Mouse (Mus musculus): ENCODE data around the gene Dnajb1. TPM values are rescaled to one million over a fixed set of nuclear protein-coding genes. Genes with fewer than 3 reads are reported as not detected.

Gene Dnajb1
- polyA plus RNA-seq, 1 experiment from 2014 or later, result 65.2 TPM

- WGBS, result 44% methylated on average over 2 of the region's 4 CpGs
- H3K9ac ChIP-seq (ENCODE audit: low read length), result peak overlapping the region; percentile 53
- ATAC-seq (ENCODE audit: low read depth), result peak; percentile 44
- H3K36me3 ChIP-seq (ENCODE audit: control insufficient read depth, insufficient read depth, low read length), result peaks cover 14% of the 10 kb centered on the region
- peaks cover 42% of the 10 kb centered on the region for H3K4me1 ChIP-seq (replicated peaks; ENCODE audit: control insufficient read depth, insufficient read depth, low read length)
- H3K4me3 ChIP-seq (ENCODE audit: low read length), result no peak overlapping the region
- no peaks in the 10 kb centered on the region for H3K9me3 ChIP-seq (ENCODE audit: control insufficient read depth, low read length)
- peak overlapping the region; percentile 97 for H3K27ac ChIP-seq (ENCODE audit: low read length)
- no peaks in the 10 kb centered on the region for H3K27me3 ChIP-seq (ENCODE audit: control insufficient read depth, insufficient read depth, low read depth, low read length)
- no peak overlapping the region for H3K4me2 ChIP-seq (ENCODE audit: low read depth, low read length)
These were observed 31.5 kb upstream of the Dnajb1 start for GRCm38 (mm10) chr8:83576516-83576895.

- H3K4me3 ChIP-seq (ENCODE audit: low read length), result no peak overlapping the region
- no peak for ATAC-seq (ENCODE audit: low read depth)
- peak overlapping the region; percentile 53 for H3K9ac ChIP-seq (ENCODE audit: low read length)
- H3K9me3 ChIP-seq (ENCODE audit: control insufficient read depth, low read length), result no peaks in the 10 kb centered on the region
- H3K27me3 ChIP-seq (ENCODE audit: control insufficient read depth, insufficient read depth, low read depth, low read length), result no peaks in the 10 kb centered on the region
- H3K4me1 ChIP-seq (replicated peaks; ENCODE audit: control insufficient read depth, insufficient read depth, low read length), result peaks cover 42% of the 10 kb centered on the region
- H3K27ac ChIP-seq (ENCODE audit: low read length), result peak overlapping the region; percentile 97
- WGBS, result 60% methylated on average over 4 of the region's 4 CpGs
- peak overlapping the region; percentile 32; the same call in 1 of the 2 replicates for H3K4me2 ChIP-seq (ENCODE audit: low read depth, low read length)
- H3K36me3 ChIP-seq (ENCODE audit: control insufficient read depth, insufficient read depth, low read length), result peaks cover 11% of the 10 kb centered on the region
These were observed 31.1 kb upstream of the Dnajb1 start for GRCm38 (mm10) chr8:83576921-83577320.

- Histone ChIP-seq H3K27ac (ENCODE audit: low read length) (peak overlapping the region; percentile 97), H3K9ac (ENCODE audit: low read length) (peak overlapping the region; percentile 53), H3K27me3 (ENCODE audit: control insufficient read depth, insufficient read depth, low read depth, low read length) (no peaks in the 10 kb centered on the region), H3K4me3 (ENCODE audit: low read length) (no peak overlapping the region), H3K9me3 (ENCODE audit: control insufficient read depth, low read length) (no peaks in the 10 kb centered on the region), H3K4me1 (replicated peaks; ENCODE audit: control insufficient read depth, insufficient read depth, low read length) (peaks cover 42% of the 10 kb centered on the region), H3K36me3 (ENCODE audit: control insufficient read depth, insufficient read depth, low read length) (peaks cover 7% of the 10 kb centered on the region), H3K4me2 (ENCODE audit: low read depth, low read length) (no peak overlapping the region; the same call in 1 of the 2 replicates)
- ATAC-seq (ENCODE audit: low read depth), result no peak
- 34% methylated on average over 9 of the region's 9 CpGs for WGBS
These were observed 30.6 kb upstream of the Dnajb1 start for GRCm38 (mm10) chr8:83577384-83577791.

- H3K4me2 ChIP-seq (ENCODE audit: low read depth, low read length), result no peak overlapping the region
- H3K9me3 ChIP-seq (ENCODE audit: control insufficient read depth, low read length), result no peaks in the 10 kb centered on the region
- peaks cover 43% of the 10 kb centered on the region for H3K4me1 ChIP-seq (replicated peaks; ENCODE audit: control insufficient read depth, insufficient read depth, low read length)
- H3K4me3 ChIP-seq (ENCODE audit: low read length), result no peak overlapping the region
- peak overlapping the region; percentile 22; the same call in 1 of the 2 replicates for H3K9ac ChIP-seq (ENCODE audit: low read length)
- H3K27me3 ChIP-seq (ENCODE audit: control insufficient read depth, insufficient read depth, low read depth, low read length), result no peaks in the 10 kb centered on the region
- H3K27ac ChIP-seq (ENCODE audit: low read length), result peak overlapping the region; percentile 61
- H3K36me3 ChIP-seq (ENCODE audit: control insufficient read depth, insufficient read depth, low read length), result no peaks in the 10 kb centered on the region; the same call in 1 of the 2 replicates
- WGBS, result 57% methylated on average over 17 of the region's 17 CpGs
- no peak for ATAC-seq (ENCODE audit: low read depth)
These were observed 29.6 kb upstream of the Dnajb1 start for GRCm38 (mm10) chr8:83578131-83579055.

- no peak for ATAC-seq (ENCODE audit: low read depth)
- Histone ChIP-seq H3K27me3 (ENCODE audit: control insufficient read depth, insufficient read depth, low read depth, low read length) (no peaks in the 10 kb centered on the region), H3K9me3 (ENCODE audit: control insufficient read depth, low read length) (no peaks in the 10 kb centered on the region), H3K4me2 (ENCODE audit: low read depth, low read length) (no peak overlapping the region), H3K9ac (ENCODE audit: low read length) (no peak overlapping the region), H3K27ac (ENCODE audit: low read length) (no peak overlapping the region), H3K4me3 (ENCODE audit: low read length) (no peak overlapping the region), H3K36me3 (ENCODE audit: control insufficient read depth, insufficient read depth, low read length) (peaks cover 5% of the 10 kb centered on the region), H3K4me1 (replicated peaks; ENCODE audit: control insufficient read depth, insufficient read depth, low read length) (peaks cover 43% of the 10 kb centered on the region)
- WGBS, result 82% methylated on average over 8 of the region's 8 CpGs
These were observed 28.3 kb upstream of the Dnajb1 start for GRCm38 (mm10) chr8:83579676-83580075.

GRCm38 (mm10) chr8:83580826-83581225, 27.2 kb upstream of the Dnajb1 start:
- Histone ChIP-seq H3K27ac (ENCODE audit: low read length) (no peak overlapping the region; the same call in 1 of the 2 replicates), H3K4me3 (ENCODE audit: low read length) (no peak overlapping the region), H3K9ac (ENCODE audit: low read length) (no peak overlapping the region), H3K36me3 (ENCODE audit: control insufficient read depth, insufficient read depth, low read length) (peaks cover 5% of the 10 kb centered on the region), H3K27me3 (ENCODE audit: control insufficient read depth, insufficient read depth, low read depth, low read length) (no peaks in the 10 kb centered on the region), H3K4me2 (ENCODE audit: low read depth, low read length) (no peak overlapping the region), H3K4me1 (replicated peaks; ENCODE audit: control insufficient read depth, insufficient read depth, low read length) (peaks cover 31% of the 10 kb centered on the region), H3K9me3 (ENCODE audit: control insufficient read depth, low read length) (no peaks in the 10 kb centered on the region)
- 83% methylated on average over 8 of the region's 8 CpGs for WGBS
- no peak for ATAC-seq (ENCODE audit: low read depth)

GRCm38 (mm10) chr8:83582226-83582625, 25.8 kb upstream of the Dnajb1 start:
- H3K9ac ChIP-seq (ENCODE audit: low read length), result no peak overlapping the region
- ATAC-seq (ENCODE audit: low read depth), result no peak
- no peak overlapping the region for H3K4me2 ChIP-seq (ENCODE audit: low read depth, low read length)
- no peaks in the 10 kb centered on the region for H3K27me3 ChIP-seq (ENCODE audit: control insufficient read depth, insufficient read depth, low read depth, low read length)
- peaks cover 5% of the 10 kb centered on the region for H3K36me3 ChIP-seq (ENCODE audit: control insufficient read depth, insufficient read depth, low read length)
- no peak overlapping the region for H3K27ac ChIP-seq (ENCODE audit: low read length)
- H3K4me3 ChIP-seq (ENCODE audit: low read length), result no peak overlapping the region
- no peaks in the 10 kb centered on the region for H3K9me3 ChIP-seq (ENCODE audit: control insufficient read depth, low read length)
- WGBS, result 73% methylated on average over 8 of the region's 8 CpGs
- peaks cover 21% of the 10 kb centered on the region for H3K4me1 ChIP-seq (replicated peaks; ENCODE audit: control insufficient read depth, insufficient read depth, low read length)

- no peak overlapping the region for H3K27ac ChIP-seq (ENCODE audit: low read length)
- H3K4me3 ChIP-seq (ENCODE audit: low read length), result no peak overlapping the region
- WGBS, result 72% methylated on average over 15 of the region's 15 CpGs
- no peak overlapping the region for H3K4me2 ChIP-seq (ENCODE audit: low read depth, low read length)
- no peaks in the 10 kb centered on the region for H3K9me3 ChIP-seq (ENCODE audit: control insufficient read depth, low read length)
- H3K27me3 ChIP-seq (ENCODE audit: control insufficient read depth, insufficient read depth, low read depth, low read length), result no peaks in the 10 kb centered on the region
- no peak overlapping the region for H3K9ac ChIP-seq (ENCODE audit: low read length)
- H3K4me1 ChIP-seq (replicated peaks; ENCODE audit: control insufficient read depth, insufficient read depth, low read length), result peaks cover 14% of the 10 kb centered on the region
- no peak for ATAC-seq (ENCODE audit: low read depth)
- peaks cover 5% of the 10 kb centered on the region for H3K36me3 ChIP-seq (ENCODE audit: control insufficient read depth, insufficient read depth, low read length)
These were observed 24.8 kb upstream of the Dnajb1 start for GRCm38 (mm10) chr8:83583236-83583635.

GRCm38 (mm10) chr8:83584771-83585170, 23.2 kb upstream of the Dnajb1 start:
- ATAC-seq (ENCODE audit: low read depth), result no peak
- Histone ChIP-seq H3K27ac (ENCODE audit: low read length) (no peak overlapping the region), H3K4me2 (ENCODE audit: low read depth, low read length) (no peak overlapping the region), H3K36me3 (ENCODE audit: control insufficient read depth, insufficient read depth, low read length) (peaks cover 5% of the 10 kb centered on the region), H3K4me1 (replicated peaks; ENCODE audit: control insufficient read depth, insufficient read depth, low read length) (peaks cover 3% of the 10 kb centered on the region; the same call in 1 of the 2 replicates), H3K27me3 (ENCODE audit: control insufficient read depth, insufficient read depth, low read depth, low read length) (no peaks in the 10 kb centered on the region), H3K9ac (ENCODE audit: low read length) (no peak overlapping the region), H3K4me3 (ENCODE audit: low read length) (no peak overlapping the region), H3K9me3 (ENCODE audit: control insufficient read depth, low read length) (no peaks in the 10 kb centered on the region)
- 85% methylated on average over 1 of the region's 1 CpGs for WGBS
